Mouse (Mus musculus): ENCODE measurements around the gene Aox4.

- no peak for TF ChIP-seq POLR2A (IDR thresholded peaks at IDR 0.05; ENCODE audit: borderline replicate concordance, control insufficient read depth, low read depth, low read length)
- TF ChIP-seq CTCF (IDR thresholded peaks at IDR 0.05; ENCODE audit: control insufficient read depth, insufficient read depth, low read length) = no peak
Measured at GRCm38 (mm10) chr1:58210203-58210602, at the start of gene Aox4.
